Mouse (Mus musculus) liver, postnatal 0 days (tissue): ENCODE results near the gene Gm10282. TPM values are rescaled to one million over a fixed set of nuclear protein-coding genes. Genes with fewer than 3 reads are reported as not detected.

ENCODE experiments used
- ATAC-seq: fragments of 200-750 bp; cut with Nextera tagmentation; 2 replicates; pipeline ENCODE4 v1.8.0; 2017; ENCODE audit warnings: mild to moderate bottlenecking, moderate library complexity
- DNase-seq: peaks from one replicate; pipeline ENCODE4 v3.0.0-alpha.2; 2016
- H3K27ac ChIP-seq: fragments of 300-500 bp; sonication (generic); 2 replicates; pipeline ENCODE4 v1.5.1; 2014; ENCODE audit warnings: antibody characterized with exemption, moderate library complexity, mild to moderate bottlenecking, low read depth
- H3K27me3 ChIP-seq: fragments of 300-500 bp; sonication (generic); 2 replicates; pipeline ENCODE4 v1.6.1; 2014; ENCODE audit warnings: low read length, control low read depth, mixed read lengths; ENCODE audit not compliant: insufficient read depth
- H3K36me3 ChIP-seq: fragments of 300-500 bp; sonication (generic); replicated peaks from 2 replicates; pipeline ENCODE4 v1.6.1; 2014; ENCODE audit warnings: mild to moderate bottlenecking, control low read depth, low read length, moderate library complexity, mixed read lengths; ENCODE audit not compliant: insufficient read depth
- H3K4me1 ChIP-seq: fragments of 300-500 bp; sonication (generic); 2 replicates; pipeline ENCODE4 v1.6.1; 2014; ENCODE audit warnings: antibody characterized with exemption, mild to moderate bottlenecking, control low read depth; ENCODE audit not compliant: insufficient read depth
- H3K4me2 ChIP-seq: fragments of 300-500 bp; sonication (generic); 2 replicates; pipeline ENCODE4 v1.6.1; 2014; ENCODE audit warnings: low read depth, mild to moderate bottlenecking, low read length, moderate library complexity, mixed read lengths
- H3K4me3 ChIP-seq: fragments of 300-500 bp; sonication (generic); 2 replicates; pipeline ENCODE4 v1.5.1; 2014; ENCODE audit warnings: low read depth, low read length
- H3K9ac ChIP-seq: fragments of 300-500 bp; sonication (generic); replicated peaks from 2 replicates; pipeline ENCODE4 v1.6.1; 2014; ENCODE audit warnings: mild to moderate bottlenecking, moderate library complexity
- H3K9me3 ChIP-seq: fragments of 300-500 bp; sonication (generic); 2 replicates; pipeline ENCODE4 v1.6.1; 2016; ENCODE audit warnings: mild to moderate bottlenecking, control low read depth, low read length, mixed read lengths
- CTCF ChIP-seq: sonication (generic); IDR thresholded peaks from 2 replicates; pipeline ENCODE4 v1.5.1; 2016; ENCODE audit warnings: antibody characterized with exemption, low read depth
- EP300 ChIP-seq: IDR thresholded peaks from 2 replicates; pipeline ENCODE4 v1.6.1; 2016; ENCODE audit warnings: antibody characterized with exemption, low read depth, mild to moderate bottlenecking
- WGBS: fragments of 180-500 bp; shearing (Covaris S2); extraction: QIAGEN DNeasy Blood & Tissue Kit; methylation state at CpG from one replicate; pipeline ENCODE4 v1.1.7; 2014; ENCODE audit not compliant: insufficient replicate concordance; 5-methylcytosine and 5-hydroxymethylcytosine counted together
- polyA plus RNA-seq: library from polyadenylated mRNA; unstranded; fragments of >200 nt; fragmentation: Nextera tagmentation; extraction: Ambion mirVana; gene quantifications from 2 replicates; pipeline ENCODE4 v1.2.1, GENCODE M21; 2015

Gm10282 gene
- polyA plus RNA-seq, 1 experiment from 2014 or later = 6.4 TPM

DNA sequence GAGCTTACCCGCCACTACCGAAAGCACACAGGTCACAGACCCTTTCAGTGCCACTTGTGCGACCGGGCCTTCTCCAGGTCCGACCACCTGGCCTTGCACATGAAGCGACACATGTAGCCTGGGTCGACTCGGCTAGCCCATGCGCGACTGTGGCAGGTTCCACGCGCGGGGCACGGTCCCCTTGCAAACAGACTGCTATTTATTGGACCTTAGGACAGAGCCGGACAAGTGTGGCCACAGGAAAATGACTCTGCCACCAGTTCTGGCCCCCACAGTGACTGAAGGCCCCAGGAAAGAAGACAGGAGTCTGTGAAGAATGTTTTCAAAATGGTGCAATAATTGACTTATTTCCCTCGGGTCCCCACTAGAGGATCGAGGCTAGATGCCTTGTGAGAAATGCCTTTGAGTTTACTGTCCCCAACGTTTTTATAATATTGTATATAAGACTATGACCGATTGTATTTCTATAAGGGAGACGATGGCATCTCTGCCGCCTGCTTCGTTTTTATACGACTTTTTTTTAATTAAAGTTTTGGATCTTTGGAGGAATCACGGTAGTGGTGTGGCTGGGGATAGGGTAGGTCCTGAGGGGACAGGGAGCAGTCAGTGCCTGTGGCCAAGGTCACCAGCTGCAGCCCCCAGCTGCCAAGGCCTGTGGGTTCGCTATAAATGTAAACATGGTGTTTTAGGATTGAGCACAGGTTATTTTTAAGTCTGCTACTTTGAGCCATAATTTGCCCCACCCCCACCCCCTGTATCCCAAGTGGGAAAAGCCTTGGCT lies 15.9 kb upstream of the Gm10282 start:
- DNase-seq (no peak), ATAC-seq (no peak)
- Histone ChIP-seq H3K4me3 (peak overlapping the region; percentile 67), H3K9ac (peak overlapping the region; percentile 76), H3K4me1 (peaks cover 28% of the 10 kb centered on the region), H3K9me3 (no peaks in the 10 kb centered on the region), H3K36me3 (peaks cover 15% of the 10 kb centered on the region), H3K27me3 (peaks cover 18% of the 10 kb centered on the region), H3K27ac (no peak overlapping the region), H3K4me2 (peak overlapping the region; percentile 80)
- TF ChIP-seq EP300 (no peak), CTCF (no peak)
- 58% methylated on average over 25 of the region's 25 CpGs for WGBS

DNA sequence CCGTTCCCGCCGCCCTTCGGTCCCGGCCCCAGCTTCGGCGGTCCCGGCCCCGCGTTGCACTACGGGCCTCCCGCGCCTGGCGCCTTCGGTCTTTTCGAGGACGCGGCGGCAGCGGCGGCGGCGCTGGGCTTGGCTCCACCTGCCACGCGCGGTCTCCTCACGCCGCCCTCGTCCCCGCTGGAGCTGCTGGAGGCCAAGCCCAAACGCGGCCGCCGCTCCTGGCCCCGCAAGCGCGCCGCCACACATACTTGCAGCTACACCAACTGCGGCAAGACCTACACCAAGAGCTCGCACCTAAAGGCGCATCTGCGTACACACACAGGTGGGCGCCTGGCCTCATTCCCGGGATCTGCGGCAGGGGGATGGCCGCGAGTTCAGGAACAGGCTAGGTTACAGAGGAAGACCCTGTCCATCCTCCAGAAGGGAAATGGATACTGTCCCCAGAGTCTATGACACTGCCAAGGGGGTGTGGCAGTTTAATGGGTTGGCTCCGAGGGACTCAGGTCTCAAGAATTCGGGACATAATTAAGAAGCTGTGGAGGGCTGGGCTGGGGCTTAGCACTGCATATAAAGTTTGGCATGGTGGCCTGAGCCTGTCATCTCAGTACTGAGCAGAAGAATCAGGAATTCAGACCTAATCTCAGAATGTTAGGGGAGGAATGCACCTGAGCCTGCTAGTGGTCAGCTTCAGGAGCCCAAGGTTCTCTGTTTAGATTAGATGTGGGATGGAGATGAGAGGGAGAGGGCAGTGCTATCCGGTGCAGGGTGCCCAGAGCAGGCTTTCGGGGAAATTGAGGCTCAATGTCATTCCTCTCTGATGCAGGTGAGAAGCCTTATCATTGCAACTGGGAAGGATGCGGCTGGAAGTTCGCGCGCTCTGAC lies 15.1 kb upstream of the Gm10282 start:
- Histone ChIP-seq H3K4me1 (peaks cover 28% of the 10 kb centered on the region), H3K27ac (peak overlapping the region; percentile 58), H3K36me3 (peaks cover 15% of the 10 kb centered on the region), H3K4me2 (peak overlapping the region; percentile 80), H3K9ac (peak overlapping the region; percentile 76), H3K4me3 (peak overlapping the region; percentile 67), H3K27me3 (peaks cover 18% of the 10 kb centered on the region), H3K9me3 (no peaks in the 10 kb centered on the region)
- ATAC-seq = no peak
- DNase-seq = peak; percentile 24
- WGBS = 11% methylated on average over 42 of the region's 55 CpGs
- TF ChIP-seq EP300 (no peak), CTCF (no peak)

DNA sequence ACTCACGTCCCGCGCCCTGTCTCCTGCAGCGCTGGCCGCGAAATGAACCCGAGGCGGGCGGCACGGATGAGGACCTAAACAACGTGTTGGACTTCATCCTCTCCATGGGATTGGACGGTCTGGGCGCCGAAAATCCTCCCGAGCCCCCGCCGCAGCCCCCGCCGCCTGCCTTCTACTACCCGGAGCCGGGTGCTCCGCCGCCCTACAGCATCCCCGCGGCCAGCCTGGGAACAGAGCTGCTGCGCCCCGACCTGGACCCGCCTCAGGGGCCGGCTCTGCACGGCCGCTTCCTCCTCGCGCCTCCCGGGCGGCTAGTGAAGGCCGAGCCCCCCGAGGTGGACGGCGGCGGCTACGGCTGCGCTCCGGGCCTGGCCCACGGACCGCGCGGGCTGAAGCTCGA lies 14.3 kb upstream of the Gm10282 start:
- H3K4me1 ChIP-seq = peaks cover 28% of the 10 kb centered on the region
- peaks cover 15% of the 10 kb centered on the region for H3K36me3 ChIP-seq
- 1% methylated on average over 44 of the region's 48 CpGs for WGBS
- peak overlapping the region; percentile 80 for H3K4me2 ChIP-seq
- peak overlapping the region; percentile 76 for H3K9ac ChIP-seq
- peak overlapping the region; percentile 67 for H3K4me3 ChIP-seq
- no peaks in the 10 kb centered on the region for H3K9me3 ChIP-seq
- peak overlapping the region; percentile 58 for H3K27ac ChIP-seq
- peaks cover 18% of the 10 kb centered on the region for H3K27me3 ChIP-seq
- no peak; the same call in 1 of the 2 replicates for ATAC-seq
- no peak for DNase-seq
- no peak for TF ChIP-seq EP300
- TF ChIP-seq CTCF = no peak

DNA sequence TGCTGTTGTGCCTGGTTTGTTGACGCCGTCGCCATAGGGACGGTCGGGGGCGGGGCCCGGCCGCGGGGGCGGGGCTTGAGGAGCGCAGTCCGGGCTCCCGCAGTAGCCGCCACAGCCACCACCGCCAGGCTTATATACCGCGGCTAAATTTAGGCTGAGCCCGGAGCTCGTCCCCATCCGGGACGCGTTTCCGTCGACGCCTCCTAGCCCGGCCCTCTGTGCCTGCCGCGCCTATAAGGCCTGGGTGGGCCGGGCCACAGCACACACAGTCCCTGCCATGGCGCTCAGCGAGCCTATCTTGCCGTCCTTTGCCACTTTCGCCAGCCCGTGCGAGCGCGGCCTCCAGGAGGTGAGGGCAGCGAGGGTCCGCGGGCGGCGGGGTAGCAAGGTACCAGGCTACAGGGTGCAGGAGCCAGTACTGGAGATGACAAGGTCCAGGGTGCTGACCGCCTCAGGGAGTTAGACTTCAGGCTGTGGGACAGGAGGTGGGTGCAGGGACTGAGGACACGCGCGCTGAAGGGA lies 13.8 kb upstream of the Gm10282 start, which contains the start of gene Klf2:
Klf2 (plus strand) TSS at position 233 of the 522 bp plus-strand sequence.
- no peaks in the 10 kb centered on the region for H3K9me3 ChIP-seq
- peaks cover 18% of the 10 kb centered on the region for H3K27me3 ChIP-seq
- 0% methylated on average over 39 of the region's 46 CpGs for WGBS
- ATAC-seq (peak; percentile 96), DNase-seq (peak; percentile 95)
- TF ChIP-seq CTCF (0 out of 2 replicates have a peak, but pooled peaks have one; percentile 4), EP300 (no peak)
- peak within 1 kb of the TSS; percentile 80 for H3K4me2 ChIP-seq
- H3K27ac ChIP-seq = peak within 1 kb of the TSS; percentile 74
- peaks cover 28% of the 10 kb centered on the region for H3K4me1 ChIP-seq
- peak within 1 kb of the TSS; percentile 67 for H3K4me3 ChIP-seq
- peak within 1 kb of the TSS; percentile 76 for H3K9ac ChIP-seq
- H3K36me3 ChIP-seq = peaks cover 15% of the 10 kb centered on the region

DNA sequence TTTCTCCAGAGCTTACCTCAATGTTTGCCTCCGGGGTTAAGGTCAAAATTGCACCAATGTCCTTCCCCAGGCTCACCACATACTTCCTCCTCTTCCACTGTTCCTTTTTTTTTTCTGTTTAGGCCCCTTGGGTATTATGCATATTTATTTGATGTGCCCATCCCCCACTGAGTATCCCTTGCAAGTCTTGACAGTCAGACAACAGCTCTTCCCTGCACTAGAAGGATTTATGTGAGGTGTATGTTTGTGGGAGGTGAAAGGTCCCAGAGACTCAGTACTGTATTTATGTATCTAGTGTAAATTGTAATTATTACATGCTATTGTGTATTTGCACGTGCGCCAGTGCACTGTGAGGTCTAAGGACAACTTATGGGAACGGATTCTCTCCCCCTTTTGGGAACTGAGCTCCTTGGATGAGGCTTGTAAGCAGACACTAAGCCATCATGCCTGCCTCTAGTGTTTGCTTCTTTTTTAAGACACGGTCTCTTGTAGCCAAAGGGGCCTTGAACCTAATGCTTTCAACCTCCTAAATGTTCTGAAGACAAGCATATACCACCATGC lies 12.8 kb upstream of the Gm10282 start:
- DNase-seq = peak; percentile 33
- no peak overlapping the region for H3K4me3 ChIP-seq

More for the DNA sequence above, 12.8 kb upstream of the Gm10282 start:
- Histone ChIP-seq H3K36me3 (peaks cover 12% of the 10 kb centered on the region), H3K4me2 (0 out of 2 replicates have a peak overlapping the region, but pooled peaks have one; percentile 9), H3K9ac (no peak overlapping the region), H3K9me3 (no peaks in the 10 kb centered on the region), H3K4me1 (peaks cover 31% of the 10 kb centered on the region), H3K27ac (peak overlapping the region; percentile 59), H3K27me3 (peaks cover 18% of the 10 kb centered on the region)
- WGBS = 33% methylated on average over 5 of the region's 5 CpGs
- TF ChIP-seq EP300 (0 out of 2 replicates have a peak, but pooled peaks have one; percentile 11), CTCF (no peak)
- no peak for ATAC-seq
